Mouse (Mus musculus): ENCODE measurements around the gene Bank1. TPM values are rescaled to one million over a fixed set of nuclear protein-coding genes. Genes with fewer than 3 reads are reported as not detected.
"Not testable (repeated sequence)": the region's sequence is repeated elsewhere in the genome, so short reads cannot be mapped to it uniquely, and the experiment has no call there.

The Bank1 gene
- polyA plus RNA-seq, 1 experiment from 2014 or later = 0.23 TPM

GRCm38 (mm10) chr3:136321936-136322335 is 3.9 kb downstream of the Bank1 start:
- Histone ChIP-seq H3K4me3 (replicated peaks) (no peak overlapping the region), H3K36me3 (no peaks in the 10 kb centered on the region), H3K9me3 (no peaks in the 10 kb centered on the region), H3K27ac (no peak overlapping the region), H3K4me1 (replicated peaks) (no peaks in the 10 kb centered on the region), H3K27me3 (no peaks in the 10 kb centered on the region), H3K4me2 (replicated peaks) (no peak overlapping the region), H3K9ac (replicated peaks) (no peak overlapping the region)
- 96% methylated on average over 3 of the region's 3 CpGs for WGBS
- no peak for ATAC-seq

DNA sequence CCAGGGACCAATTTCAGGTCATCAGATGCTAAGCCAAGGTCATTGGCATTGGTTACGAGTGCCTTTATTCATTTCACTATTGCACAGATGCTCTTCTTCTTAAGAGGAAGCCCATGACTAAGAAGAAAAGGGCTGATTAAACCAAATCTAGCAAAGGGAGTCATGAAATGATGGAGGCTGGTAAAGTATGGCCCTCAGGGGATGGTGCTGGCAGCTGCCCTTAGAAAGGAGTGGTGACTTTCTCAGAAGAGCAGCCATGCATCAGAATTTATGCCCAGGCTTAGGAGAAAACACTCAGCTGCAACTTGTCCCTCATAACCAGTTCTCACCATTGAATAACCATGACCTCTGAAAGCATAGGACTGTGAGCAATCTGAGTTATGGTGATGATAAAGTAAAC is 17.4 kb downstream of the Bank1 start:
- Histone ChIP-seq H3K9me3 (no peaks in the 10 kb centered on the region), H3K4me2 (replicated peaks) (no peak overlapping the region), H3K4me3 (replicated peaks) (no peak overlapping the region), H3K4me1 (replicated peaks) (no peaks in the 10 kb centered on the region), H3K9ac (replicated peaks) (no peak overlapping the region), H3K36me3 (no peaks in the 10 kb centered on the region), H3K27me3 (no peaks in the 10 kb centered on the region), H3K27ac (no peak overlapping the region)
- 76% methylated on average over 1 of the region's 1 CpGs for WGBS
- no peak for ATAC-seq

DNA sequence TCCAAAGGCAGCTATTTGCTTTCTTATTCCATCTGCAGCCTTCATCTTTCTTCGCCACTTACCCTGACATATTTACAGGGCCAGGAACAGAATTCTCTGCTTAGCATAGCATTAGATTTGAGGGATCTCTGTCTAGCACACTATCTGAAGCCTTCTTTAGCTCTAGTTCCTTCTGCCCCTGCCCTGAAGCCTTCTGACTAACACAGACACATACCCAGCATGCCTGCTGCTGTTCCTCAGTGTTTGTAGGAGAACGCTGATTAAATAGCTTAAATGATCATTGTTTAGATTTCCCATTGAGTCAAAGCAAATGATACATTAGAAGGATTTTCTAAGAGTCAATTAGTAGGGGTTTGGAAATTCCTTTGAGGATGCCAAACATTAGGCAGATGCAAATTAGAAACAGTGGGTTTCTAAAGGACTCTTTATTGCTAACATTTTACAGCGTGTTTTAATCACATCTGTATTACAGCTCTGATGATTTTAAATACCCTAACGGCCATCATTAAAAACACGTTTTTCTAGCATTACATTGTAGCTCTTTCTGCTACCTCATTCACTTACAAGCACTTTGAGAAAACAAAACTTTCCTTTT is 19.2 kb downstream of the Bank1 start:
- H3K9ac ChIP-seq (replicated peaks) = no peak overlapping the region
- H3K4me3 ChIP-seq (replicated peaks) = no peak overlapping the region
- no peaks in the 10 kb centered on the region for H3K36me3 ChIP-seq
- 67% methylated on average over 5 of the region's 5 CpGs for WGBS
- no peaks in the 10 kb centered on the region for H3K9me3 ChIP-seq
- H3K4me2 ChIP-seq (replicated peaks) = no peak overlapping the region
- no peaks in the 10 kb centered on the region for H3K4me1 ChIP-seq (replicated peaks)
- H3K27me3 ChIP-seq = no peaks in the 10 kb centered on the region
- H3K27ac ChIP-seq = no peak overlapping the region
- no peak for ATAC-seq

GRCm38 (mm10) chr3:136302541-136302940 is 23.3 kb downstream of the Bank1 start:
- H3K36me3 ChIP-seq = no peaks in the 10 kb centered on the region
- WGBS = 29% methylated on average over 1 of the region's 1 CpGs
- no peaks in the 10 kb centered on the region for H3K27me3 ChIP-seq

DNA sequence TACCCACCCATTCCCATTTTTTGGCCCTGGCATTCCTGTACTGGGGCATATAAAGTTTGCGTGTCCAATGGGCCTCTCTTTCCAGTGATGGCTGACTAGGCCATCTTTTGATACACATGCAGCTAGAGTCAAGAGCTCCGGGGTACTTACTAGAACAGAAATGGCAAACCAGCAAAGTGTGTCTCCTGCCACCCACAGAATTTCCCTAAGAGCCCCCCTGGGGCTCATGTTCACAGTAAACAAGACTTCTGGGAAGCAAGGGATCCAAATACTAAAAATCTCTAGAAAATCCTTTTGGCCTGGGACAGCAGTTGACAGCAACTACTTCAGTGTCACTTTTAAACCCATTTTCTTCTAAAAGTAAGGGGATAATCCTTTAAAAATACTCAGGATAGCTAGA is 25.1 kb downstream of the Bank1 start:
- not testable (repeated sequence) for H3K9me3 ChIP-seq; H3K27ac ChIP-seq; H3K4me3 ChIP-seq (replicated peaks); H3K4me1 ChIP-seq (replicated peaks); H3K36me3 ChIP-seq; H3K9ac ChIP-seq (replicated peaks); ATAC-seq; H3K27me3 ChIP-seq; H3K4me2 ChIP-seq (replicated peaks)
- 88% methylated on average over 2 of the region's 2 CpGs for WGBS

More at GRCm38 (mm10) chr3:136302541-136302940, 23.3 kb downstream of the Bank1 start:
- ATAC-seq = no peak
- Histone ChIP-seq H3K27ac (no peak overlapping the region), H3K4me2 (replicated peaks) (no peak overlapping the region), H3K9ac (replicated peaks) (no peak overlapping the region), H3K4me3 (replicated peaks) (no peak overlapping the region), H3K9me3 (no peaks in the 10 kb centered on the region), H3K4me1 (replicated peaks) (no peaks in the 10 kb centered on the region)

DNA sequence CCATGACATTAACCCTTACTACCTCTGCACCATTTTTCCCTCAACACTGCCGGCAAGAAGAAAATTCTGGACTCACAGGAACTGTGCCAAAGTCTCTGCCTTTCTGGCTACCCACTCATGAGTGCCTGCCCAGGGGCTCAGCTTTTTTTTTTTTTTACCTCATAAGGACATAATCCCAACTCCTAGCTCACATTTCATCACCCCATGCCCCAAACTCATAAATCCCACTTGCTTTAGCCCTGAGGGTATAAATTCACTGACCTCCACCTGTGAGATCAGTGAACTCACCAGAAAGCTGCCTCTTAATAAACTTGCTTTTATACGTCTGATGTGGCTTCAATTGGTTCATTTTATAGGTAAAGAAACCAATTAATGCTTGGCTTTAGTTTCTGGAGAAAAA is 28.5 kb downstream of the Bank1 start:
- Histone ChIP-seq H3K27me3 (no peaks in the 10 kb centered on the region), H3K4me3 (replicated peaks) (no peak overlapping the region), H3K36me3 (no peaks in the 10 kb centered on the region), H3K27ac (no peak overlapping the region), H3K4me1 (replicated peaks) (no peaks in the 10 kb centered on the region), H3K9ac (replicated peaks) (no peak overlapping the region), H3K4me2 (replicated peaks) (no peak overlapping the region), H3K9me3 (no peaks in the 10 kb centered on the region)
- ATAC-seq = no peak
- 90% methylated on average over 2 of the region's 2 CpGs for WGBS

DNA sequence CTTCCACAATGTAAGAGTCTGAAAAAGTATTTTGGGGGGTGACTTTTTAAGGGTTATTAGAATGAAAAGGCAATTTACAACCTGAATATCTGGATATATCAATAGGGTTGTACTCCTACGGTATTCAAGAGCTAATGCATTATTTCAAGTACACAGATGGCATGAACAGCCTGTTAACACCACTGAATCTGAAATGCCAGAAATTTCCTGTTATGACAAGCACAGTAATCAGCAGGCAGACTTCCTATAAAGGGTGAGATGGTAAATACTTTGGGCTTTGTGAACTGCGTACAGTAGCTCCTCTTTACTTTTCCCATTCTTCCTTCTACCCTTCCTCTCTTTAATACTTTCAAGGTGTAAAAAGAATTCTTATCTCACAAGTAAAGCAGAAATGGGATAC is 30.6 kb downstream of the Bank1 start:
- no peaks in the 10 kb centered on the region for H3K9me3 ChIP-seq
- H3K4me3 ChIP-seq (replicated peaks) = no peak overlapping the region
- H3K36me3 ChIP-seq = no peaks in the 10 kb centered on the region
- H3K4me1 ChIP-seq (replicated peaks) = no peaks in the 10 kb centered on the region
- H3K27me3 ChIP-seq = no peaks in the 10 kb centered on the region
- 92% methylated on average over 2 of the region's 2 CpGs for WGBS
- ATAC-seq = no peak
- H3K4me2 ChIP-seq (replicated peaks) = no peak overlapping the region
- no peak overlapping the region for H3K9ac ChIP-seq (replicated peaks)
- no peak overlapping the region for H3K27ac ChIP-seq

DNA sequence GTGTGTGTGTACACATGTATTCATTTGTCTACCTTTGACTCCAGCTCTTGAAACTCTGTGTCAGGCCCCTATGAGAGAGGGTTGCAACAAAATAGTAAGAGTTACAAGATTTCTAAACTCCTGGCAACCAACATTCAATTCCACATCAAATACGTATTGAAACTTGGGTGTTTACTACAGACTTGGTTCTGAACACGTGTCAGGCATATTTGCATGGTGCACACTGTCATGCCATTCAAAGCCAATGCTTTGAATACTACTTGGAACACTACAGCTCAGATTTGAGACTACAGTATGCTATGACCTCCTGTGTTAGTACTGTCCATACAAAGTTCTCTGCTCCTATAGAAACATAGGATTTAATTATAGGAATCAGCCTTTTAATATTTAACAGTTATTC is 38.0 kb downstream of the Bank1 start:
- 83% methylated on average over 2 of the region's 2 CpGs for WGBS
- no peak for ATAC-seq

DNA sequence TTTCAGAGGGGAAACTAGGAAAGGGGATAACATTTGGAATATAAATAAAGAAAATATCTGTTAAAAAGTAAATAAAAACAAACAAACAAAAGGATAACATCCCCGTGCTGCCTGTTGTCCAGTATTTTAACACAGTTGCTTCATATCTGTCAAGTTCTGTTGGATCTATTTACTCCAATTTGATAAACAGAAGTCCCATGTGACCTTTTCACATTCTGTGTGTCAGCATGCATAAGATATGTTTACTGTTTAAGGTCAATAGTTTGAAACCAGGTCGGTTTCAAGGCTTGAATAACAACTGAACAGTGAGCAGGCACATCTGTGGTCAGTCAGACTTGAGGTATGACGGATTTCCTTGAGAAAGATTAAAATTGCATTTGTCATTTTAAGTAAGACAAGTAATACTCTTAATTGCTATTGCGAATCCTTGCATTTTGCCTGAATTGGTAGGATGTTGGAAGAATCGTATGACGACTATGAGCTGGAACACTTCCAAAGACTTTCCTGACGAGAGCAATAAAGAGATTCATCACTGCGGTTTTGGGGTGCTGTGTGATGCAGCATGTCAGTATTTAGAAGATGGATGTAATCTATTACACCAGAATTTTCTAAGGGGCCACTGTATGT is 60.8 kb downstream of the Bank1 start:
- no peak for ATAC-seq
- WGBS = 92% methylated on average over 8 of the region's 8 CpGs
- Histone ChIP-seq H3K36me3 (no peaks in the 10 kb centered on the region), H3K27me3 (no peaks in the 10 kb centered on the region), H3K4me3 (replicated peaks) (no peak overlapping the region), H3K4me2 (replicated peaks) (no peak overlapping the region), H3K4me1 (replicated peaks) (no peaks in the 10 kb centered on the region), H3K9ac (replicated peaks) (no peak overlapping the region), H3K27ac (no peak overlapping the region), H3K9me3 (no peaks in the 10 kb centered on the region)

More for the DNA sequence above, 38.0 kb downstream of the Bank1 start:
- H3K4me3 ChIP-seq (replicated peaks) = no peak overlapping the region
- no peak overlapping the region for H3K9ac ChIP-seq (replicated peaks)
- H3K9me3 ChIP-seq = no peaks in the 10 kb centered on the region
- no peaks in the 10 kb centered on the region for H3K4me1 ChIP-seq (replicated peaks)
- H3K27me3 ChIP-seq = no peaks in the 10 kb centered on the region
- H3K36me3 ChIP-seq = no peaks in the 10 kb centered on the region
- no peak overlapping the region for H3K4me2 ChIP-seq (replicated peaks)
- no peak overlapping the region for H3K27ac ChIP-seq

DNA sequence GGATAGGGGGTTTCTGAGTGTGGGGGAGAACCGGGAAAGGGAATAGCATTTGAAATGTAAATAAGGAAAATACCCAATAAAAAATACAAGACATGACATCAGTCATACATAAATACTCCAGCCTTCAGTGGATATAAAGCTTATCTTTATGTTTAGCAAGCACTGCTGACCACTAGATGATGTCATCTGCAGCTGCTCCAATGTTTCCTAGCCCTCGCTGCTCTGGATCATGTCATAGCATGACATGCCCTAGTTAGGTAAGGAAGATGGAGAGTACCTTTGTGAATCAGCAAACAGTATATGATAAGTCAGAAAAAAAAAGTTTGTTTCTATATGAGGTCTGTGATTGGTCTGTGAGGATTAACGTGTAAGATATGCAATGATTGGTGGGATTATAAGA is 68.1 kb downstream of the Bank1 start:
- no peak for ATAC-seq
- Histone ChIP-seq H3K4me1 (replicated peaks) (no peaks in the 10 kb centered on the region), H3K27me3 (no peaks in the 10 kb centered on the region), H3K36me3 (no peaks in the 10 kb centered on the region), H3K27ac (no peak overlapping the region), H3K4me3 (replicated peaks) (no peak overlapping the region), H3K9ac (replicated peaks) (no peak overlapping the region), H3K9me3 (no peaks in the 10 kb centered on the region), H3K4me2 (replicated peaks) (no peak overlapping the region)
- 89% methylated on average over 3 of the region's 3 CpGs for WGBS

DNA sequence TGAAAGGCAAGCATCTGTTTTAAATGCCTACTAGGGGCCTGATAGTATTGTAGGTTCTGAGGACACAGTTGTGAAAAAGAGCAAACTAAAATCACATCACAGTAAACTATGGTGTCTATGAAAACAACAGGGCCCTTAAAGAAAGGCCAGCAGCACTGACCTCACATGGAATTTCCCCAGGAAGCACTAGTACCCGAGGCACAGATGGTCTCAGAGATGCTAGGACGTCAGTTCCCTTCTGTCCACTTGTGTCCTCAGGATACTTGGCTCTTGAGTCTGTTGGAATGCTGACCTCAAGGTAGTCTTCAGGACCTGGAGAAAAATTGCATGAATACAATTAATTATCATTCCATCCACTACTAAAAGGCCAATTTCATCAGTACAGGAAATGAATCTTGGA is 71.2 kb downstream of the Bank1 start:
- no peak for ATAC-seq
- 73% methylated on average over 2 of the region's 2 CpGs for WGBS

DNA sequence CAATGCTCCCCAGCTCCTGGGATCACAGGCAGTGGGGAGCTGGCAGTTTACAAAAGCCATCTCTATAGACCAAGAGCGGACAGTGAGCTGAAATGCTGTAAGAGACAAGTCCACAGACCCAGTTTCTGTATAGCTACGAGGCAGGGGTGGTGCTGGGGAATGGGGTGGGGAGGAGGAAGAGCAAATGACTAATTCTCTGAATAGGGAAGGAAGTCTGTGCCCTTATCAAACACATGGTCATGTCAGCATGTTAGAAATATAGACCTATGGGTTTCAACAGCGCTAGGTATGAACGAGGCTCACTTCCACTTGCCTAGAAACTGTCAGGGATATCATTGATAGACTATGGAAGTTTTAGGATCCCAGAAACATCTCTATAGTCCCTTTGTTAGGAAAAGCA is 73.0 kb downstream of the Bank1 start:
- H3K9ac ChIP-seq (replicated peaks) = no peak overlapping the region
- H3K36me3 ChIP-seq = no peaks in the 10 kb centered on the region
- ATAC-seq = no peak
- H3K4me3 ChIP-seq (replicated peaks) = no peak overlapping the region
- H3K4me1 ChIP-seq (replicated peaks) = no peaks in the 10 kb centered on the region
- H3K9me3 ChIP-seq = no peaks in the 10 kb centered on the region
- 81% methylated on average over 4 of the region's 4 CpGs for WGBS
- no peak overlapping the region for H3K4me2 ChIP-seq (replicated peaks)
- no peaks in the 10 kb centered on the region for H3K27me3 ChIP-seq
- H3K27ac ChIP-seq = no peak overlapping the region

More for the DNA sequence above, 71.2 kb downstream of the Bank1 start:
- H3K4me3 ChIP-seq (replicated peaks) = no peak overlapping the region
- no peaks in the 10 kb centered on the region for H3K27me3 ChIP-seq
- no peaks in the 10 kb centered on the region for H3K9me3 ChIP-seq
- no peak overlapping the region for H3K4me2 ChIP-seq (replicated peaks)
- H3K9ac ChIP-seq (replicated peaks) = no peak overlapping the region
- no peaks in the 10 kb centered on the region for H3K36me3 ChIP-seq
- no peak overlapping the region for H3K27ac ChIP-seq
- no peaks in the 10 kb centered on the region for H3K4me1 ChIP-seq (replicated peaks)

DNA sequence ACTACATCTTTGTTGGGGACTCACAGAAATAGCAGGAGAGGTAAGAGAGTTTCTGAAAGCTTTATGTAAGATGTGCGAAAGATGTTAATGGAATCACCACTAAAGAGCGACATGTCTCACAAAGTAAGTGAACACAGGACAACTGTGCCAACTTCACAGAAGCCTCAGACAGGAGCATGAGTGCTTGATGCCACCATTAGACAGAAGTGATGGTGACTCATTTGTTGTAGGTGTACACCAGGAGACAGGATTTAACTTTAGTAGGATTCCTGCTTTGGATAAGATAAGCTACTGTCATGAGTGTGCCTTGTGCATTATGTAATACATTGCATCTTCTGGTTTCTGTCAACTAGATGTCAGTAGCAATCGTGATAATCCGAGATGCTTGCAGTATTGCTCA is 74.3 kb downstream of the Bank1 start:
- H3K4me1 ChIP-seq (replicated peaks) = no peaks in the 10 kb centered on the region
- 93% methylated on average over 4 of the region's 4 CpGs for WGBS
- no peak overlapping the region for H3K4me3 ChIP-seq (replicated peaks)
- no peaks in the 10 kb centered on the region for H3K9me3 ChIP-seq
- H3K36me3 ChIP-seq = no peaks in the 10 kb centered on the region
- no peak overlapping the region for H3K4me2 ChIP-seq (replicated peaks)
- H3K27me3 ChIP-seq = no peaks in the 10 kb centered on the region
- ATAC-seq = no peak
- no peak overlapping the region for H3K9ac ChIP-seq (replicated peaks)
- no peak overlapping the region for H3K27ac ChIP-seq

Data from midbrain, embryonic 13.5 days (tissue).